Mouse (Mus musculus) cerebellum, postnatal 36 days (tissue): ENCODE measurements around the gene Gm11034.

ENCODE experiments used
- DNase-seq, 2 experiments: peaks; one replicate each; pipeline ENCODE4 v3.0.0; 2021 to 2022; ENCODE audit warnings: mixed read lengths in 2 of 2

Gene Gm11034

GRCm38 (mm10) chr8:72213536-72213935 is at the start of gene Gm11034:
Gene Gm11034, minus strand, starts transcription at chr8:72213636.
- DNase-seq: no peak

- DNase-seq: no peak
Observed at GRCm38 (mm10) chr8:72262756-72263155, 49.3 kb upstream of the Gm11034 start.

- peak; percentile 20 to 26 for DNase-seq
Observed at GRCm38 (mm10) chr8:72261872-72262271, 48.4 kb upstream of the Gm11034 start.

GRCm38 (mm10) chr8:72261431-72261830 is 48.0 kb upstream of the Gm11034 start:
- no peak for DNase-seq

- peak in 1 of 2 experiments; percentile 29 for DNase-seq
Observed at GRCm38 (mm10) chr8:72261019-72261418, 47.6 kb upstream of the Gm11034 start.

GRCm38 (mm10) chr8:72260585-72260984 is 47.1 kb upstream of the Gm11034 start:
- DNase-seq: no peak

- no peak for DNase-seq
Observed at GRCm38 (mm10) chr8:72259862-72260261, 46.4 kb upstream of the Gm11034 start.

- no peak for DNase-seq
Observed at GRCm38 (mm10) chr8:72257902-72258238, 44.4 kb upstream of the Gm11034 start.

GRCm38 (mm10) chr8:72257171-72257901 is 43.9 kb upstream of the Gm11034 start:
- peak in 1 of 2 experiments; percentile 21 for DNase-seq

- no peak for DNase-seq
Observed at GRCm38 (mm10) chr8:72244610-72245009, 31.2 kb upstream of the Gm11034 start.

GRCm38 (mm10) chr8:72242226-72242625 is 28.8 kb upstream of the Gm11034 start:
- DNase-seq: no peak

GRCm38 (mm10) chr8:72240951-72241350 is 27.5 kb upstream of the Gm11034 start:
- peak; percentile 18 for DNase-seq

- DNase-seq: no peak
Observed at GRCm38 (mm10) chr8:72240403-72240763, 26.9 kb upstream of the Gm11034 start.

GRCm38 (mm10) chr8:72239499-72240402 is 26.3 kb upstream of the Gm11034 start, which contains the start of gene Ap1m1:
Gene Ap1m1, plus strand, starts transcription at chr8:72240018.
- DNase-seq: peak; percentile 97 to 99

GRCm38 (mm10) chr8:72222656-72223055 is 9.2 kb upstream of the Gm11034 start:
- no peak for DNase-seq

GRCm38 (mm10) chr8:72220758-72221157 is 7.3 kb upstream of the Gm11034 start:
- DNase-seq: no peak

- peak; percentile 86 for DNase-seq
Observed at GRCm38 (mm10) chr8:72219541-72220363, 6.3 kb upstream of the Gm11034 start, which contains the start of gene Fam32a. Gene Fam32a, plus strand, starts transcription at chr8:72219730.

GRCm38 (mm10) chr8:72218781-72219540 is 5.5 kb upstream of the Gm11034 start:
- DNase-seq: no peak

GRCm38 (mm10) chr8:72215871-72216270 is 2.4 kb upstream of the Gm11034 start:
- no peak for DNase-seq

GRCm38 (mm10) chr8:72215060-72215459 is 1.6 kb upstream of the Gm11034 start:
- DNase-seq: no peak

- DNase-seq: no peak
Observed at GRCm38 (mm10) chr8:72212751-72213150, 685 bp downstream of the Gm11034 start, which contains the start of gene Cib3. Gene Cib3, minus strand, starts transcription at chr8:72212837.

- no peak for DNase-seq
Observed at GRCm38 (mm10) chr8:72211846-72212245, 1.6 kb downstream of the Gm11034 start.
